Mouse (Mus musculus) olfactory bulb, adult 2 months (tissue): ENCODE data around the gene Hspe1. TPM values are rescaled to one million over a fixed set of nuclear protein-coding genes. Genes with fewer than 3 reads are reported as not detected.
"Not testable (repeated sequence)": the region's sequence is repeated elsewhere in the genome, so short reads cannot be mapped to it uniquely, and the experiment has no call there.

Experiments used
- H3K27ac ChIP-seq: fragments of 200-500 bp; 2 replicates; pipeline ENCODE4 v1.5.1; 2012; ENCODE audit warnings: low read depth, low read length; ENCODE audit not compliant: insufficient read depth
- H3K4me1 ChIP-seq: fragments of 200-500 bp; 2 replicates; pipeline ENCODE4 v1.6.1; 2012; ENCODE audit warnings: low read length; ENCODE audit not compliant: control insufficient read depth, insufficient read depth
- H3K4me3 ChIP-seq: fragments of 200-500 bp; 2 replicates; pipeline ENCODE4 v1.5.1; 2012; ENCODE audit warnings: mild to moderate bottlenecking, low read depth, low read length, moderate library complexity; ENCODE audit not compliant: insufficient read depth
- CTCF ChIP-seq: fragments of 200-500 bp; IDR thresholded peaks from 2 replicates; pipeline ENCODE4 v1.5.1; 2012; ENCODE audit warnings: low read depth, mild to moderate bottlenecking, low read length, moderate library complexity; ENCODE audit not compliant: insufficient read depth
- POLR2A ChIP-seq: fragments of 200-500 bp; IDR thresholded peaks from 2 replicates; pipeline ENCODE4 v1.6.1; 2012; ENCODE audit warnings: mild to moderate bottlenecking, low read depth, low read length, moderate library complexity; ENCODE audit not compliant: insufficient read depth
- WGBS: fragments of 180-500 bp; shearing (Covaris S2); methylation state at CpG from one replicate; pipeline ENCODE4 v1.1.7; 2018; 5-methylcytosine and 5-hydroxymethylcytosine counted together
- polyA plus RNA-seq: library from polyadenylated mRNA; stranded (reverse); fragments of >200 nt; gene quantifications from 2 replicates; pipeline ENCODE4 v1.2.4, GENCODE M21; 2012; ENCODE audit warnings: low replicate concordance; ENCODE audit not compliant: missing spikeins, insufficient read depth, insufficient read length

Gene Hspe1
- polyA plus RNA-seq, 1 experiment: not detected

GRCm38 (mm10) chr1:55053596-55053995, 34.3 kb upstream of the Hspe1 start:
- Histone ChIP-seq H3K4me3 (no peak overlapping the region), H3K4me1 (peaks cover 3% of the 10 kb centered on the region; the same call in 1 of the 2 replicates), H3K27ac (no peak overlapping the region)
- 61% methylated on average over 4 of the region's 4 CpGs for WGBS
- TF ChIP-seq CTCF: no peak
- TF ChIP-seq POLR2A: no peak

- H3K27ac ChIP-seq: no peak overlapping the region
- TF ChIP-seq CTCF (no peak), POLR2A (no peak)
- 84% methylated on average over 5 of the region's 5 CpGs for WGBS
These were observed 32.4 kb upstream of the Hspe1 start for GRCm38 (mm10) chr1:55055322-55056115.

GRCm38 (mm10) chr1:55058383-55058782, 29.5 kb upstream of the Hspe1 start:
- not testable (repeated sequence) for H3K4me3 ChIP-seq, H3K4me1 ChIP-seq, H3K27ac ChIP-seq
- 91% methylated on average over 2 of the region's 3 CpGs for WGBS

More at GRCm38 (mm10) chr1:55055322-55056115, 32.4 kb upstream of the Hspe1 start:
- H3K4me1 ChIP-seq: peaks cover 6% of the 10 kb centered on the region; the same call in 1 of the 2 replicates
- no peak overlapping the region for H3K4me3 ChIP-seq

- H3K27ac ChIP-seq: no peak overlapping the region
- WGBS: 92% methylated on average over 5 of the region's 5 CpGs
- no peak overlapping the region for H3K4me3 ChIP-seq
- no peak for TF ChIP-seq POLR2A
- TF ChIP-seq CTCF: no peak
- peaks cover 6% of the 10 kb centered on the region; the same call in 1 of the 2 replicates for H3K4me1 ChIP-seq
These were observed 26.8 kb upstream of the Hspe1 start for GRCm38 (mm10) chr1:55061099-55061498.

GRCm38 (mm10) chr1:55061772-55062171, 26.2 kb upstream of the Hspe1 start:
- 94% methylated on average over 4 of the region's 4 CpGs for WGBS
- H3K4me3 ChIP-seq: no peak overlapping the region
- peaks cover 5% of the 10 kb centered on the region; the same call in 1 of the 2 replicates for H3K4me1 ChIP-seq
- no peak overlapping the region for H3K27ac ChIP-seq
- TF ChIP-seq POLR2A: no peak
- no peak for TF ChIP-seq CTCF

- not testable (repeated sequence) for H3K4me1 ChIP-seq, H3K27ac ChIP-seq, H3K4me3 ChIP-seq
These were observed 15.6 kb upstream of the Hspe1 start for GRCm38 (mm10) chr1:55072328-55072727.

- no peak overlapping the region for H3K4me3 ChIP-seq
- WGBS: 64% methylated on average over 2 of the region's 2 CpGs
- H3K4me1 ChIP-seq: no peaks in the 10 kb centered on the region
- TF ChIP-seq CTCF (no peak), POLR2A (no peak)
- H3K27ac ChIP-seq: no peak overlapping the region
These were observed 13.2 kb upstream of the Hspe1 start for GRCm38 (mm10) chr1:55074757-55075156.

- TF ChIP-seq CTCF (no peak), POLR2A (no peak)
- 76% methylated on average over 5 of the region's 5 CpGs for WGBS
- Histone ChIP-seq H3K27ac (no peak overlapping the region), H3K4me1 (no peaks in the 10 kb centered on the region), H3K4me3 (no peak overlapping the region)
These were observed 12.1 kb upstream of the Hspe1 start for GRCm38 (mm10) chr1:55075652-55076394.

GRCm38 (mm10) chr1:55076395-55076743, 11.6 kb upstream of the Hspe1 start:
- H3K4me3 ChIP-seq: no peak overlapping the region
- TF ChIP-seq CTCF (no peak), POLR2A (no peak)
- H3K4me1 ChIP-seq: no peaks in the 10 kb centered on the region
- no peak overlapping the region for H3K27ac ChIP-seq
